Mouse (Mus musculus) neural tube, embryonic 13.5 days (tissue): ENCODE measurements around the gene Rasgef1c. TPM values are rescaled to one million over a fixed set of nuclear protein-coding genes. Genes with fewer than 3 reads are reported as not detected.

Source experiments
- ATAC-seq: fragments of 200-750 bp; cut with Nextera tagmentation; 2 replicates; pipeline ENCODE4 v1.8.0; 2017; ENCODE audit warnings: low read depth, mild to moderate bottlenecking, moderate TSS enrichment, moderate library complexity
- H3K27ac ChIP-seq: fragments of 300-500 bp; sonication (generic); replicated peaks from 2 replicates; pipeline ENCODE4 v1.5.1; 2015; ENCODE audit warnings: moderate library complexity, mild to moderate bottlenecking, inconsistent platforms
- H3K27me3 ChIP-seq: fragments of 300-500 bp; sonication (generic); 2 replicates; pipeline ENCODE4 v1.6.1; 2015; ENCODE audit warnings: mild to moderate bottlenecking, inconsistent platforms
- H3K36me3 ChIP-seq: fragments of 300-500 bp; sonication (generic); 2 replicates; pipeline ENCODE4 v1.6.1; 2015; ENCODE audit warnings: mild to moderate bottlenecking, inconsistent platforms
- H3K4me1 ChIP-seq: fragments of 300-500 bp; sonication (generic); replicated peaks from 2 replicates; pipeline ENCODE4 v1.6.1; 2015; ENCODE audit warnings: inconsistent platforms
- H3K4me2 ChIP-seq: fragments of 300-500 bp; sonication (generic); 2 replicates; pipeline ENCODE4 v1.6.1; 2015; ENCODE audit warnings: inconsistent platforms, mild to moderate bottlenecking, moderate library complexity
- H3K4me3 ChIP-seq: fragments of 300-500 bp; sonication (generic); 2 replicates; pipeline ENCODE4 v1.5.1; 2015; ENCODE audit warnings: mild to moderate bottlenecking, inconsistent platforms
- H3K9ac ChIP-seq: fragments of 300-500 bp; sonication (generic); 2 replicates; pipeline ENCODE4 v1.6.1; 2015; ENCODE audit warnings: moderate library complexity, mild to moderate bottlenecking, inconsistent platforms
- H3K9me3 ChIP-seq: fragments of 300-500 bp; sonication (generic); 2 replicates; pipeline ENCODE4 v1.6.1; 2016; ENCODE audit warnings: inconsistent platforms
- whole genome bisulfite sequencing: fragments of 180-500 bp; shearing (Covaris S2); methylation state at CpG from one replicate; pipeline ENCODE4 v1.1.7; 2015; 5-methylcytosine and 5-hydroxymethylcytosine counted together
- polyA plus RNA-seq: library from polyadenylated mRNA; unstranded; fragments of >200 nt; fragmentation: Nextera tagmentation; extraction: Ambion mirVana; gene quantifications from 2 replicates; pipeline ENCODE4 v1.2.1, GENCODE M21; 2015

Rasgef1c gene
- polyA plus RNA-seq, 1 experiment from 2014 or later, result 17.8 TPM

GRCm38 (mm10) chr11:49891993-49892392, 9.6 kb upstream of the Rasgef1c start:
- H3K27me3 ChIP-seq, result no peaks in the 10 kb centered on the region
- ATAC-seq, result no peak
- no peaks in the 10 kb centered on the region; the same call in 1 of the 2 replicates for H3K4me1 ChIP-seq
- no peak overlapping the region for H3K4me3 ChIP-seq
- no peak overlapping the region for H3K4me2 ChIP-seq
- no peak overlapping the region for H3K9ac ChIP-seq
- 89% methylated on average over 5 of the region's 5 CpGs for WGBS
- peaks cover 12% of the 10 kb centered on the region; the same call in 1 of the 2 replicates for H3K36me3 ChIP-seq
- H3K27ac ChIP-seq, result no peak overlapping the region
- no peaks in the 10 kb centered on the region for H3K9me3 ChIP-seq

- H3K9ac ChIP-seq, result no peak overlapping the region
- H3K36me3 ChIP-seq, result peaks cover 12% of the 10 kb centered on the region; the same call in 1 of the 2 replicates
- peaks cover 7% of the 10 kb centered on the region; the same call in 1 of the 2 replicates for H3K9me3 ChIP-seq
- H3K4me3 ChIP-seq, result no peak overlapping the region
- WGBS, result 68% methylated on average over 11 of the region's 11 CpGs
- no peaks in the 10 kb centered on the region; the same call in 1 of the 2 replicates for H3K4me1 ChIP-seq
- ATAC-seq, result no peak
- no peak overlapping the region for H3K4me2 ChIP-seq
- H3K27me3 ChIP-seq, result peaks cover 3% of the 10 kb centered on the region; the same call in 1 of the 2 replicates
- H3K27ac ChIP-seq, result no peak overlapping the region; the same call in 1 of the 2 replicates
Observed at GRCm38 (mm10) chr11:49893806-49894205, 7.8 kb upstream of the Rasgef1c start.

- WGBS, result 68% methylated on average over 6 of the region's 6 CpGs
- Histone ChIP-seq H3K36me3 (0 out of 2 replicates have a peak, but pooled peaks cover 6% of the 10 kb centered on the region), H3K9me3 (peaks cover 7% of the 10 kb centered on the region; the same call in 1 of the 2 replicates), H3K4me2 (no peak overlapping the region), H3K9ac (no peak overlapping the region), H3K4me3 (no peak overlapping the region), H3K27me3 (peaks cover 23% of the 10 kb centered on the region), H3K4me1 (peaks cover 3% of the 10 kb centered on the region), H3K27ac (no peak overlapping the region)
- no peak for ATAC-seq
Observed at GRCm38 (mm10) chr11:49895966-49896590, 5.6 kb upstream of the Rasgef1c start.

- Histone ChIP-seq H3K9ac (no peak overlapping the region), H3K36me3 (0 out of 2 replicates have a peak, but pooled peaks cover 6% of the 10 kb centered on the region), H3K4me3 (no peak overlapping the region), H3K4me1 (peaks cover 14% of the 10 kb centered on the region), H3K4me2 (no peak overlapping the region), H3K27me3 (peaks cover 45% of the 10 kb centered on the region), H3K9me3 (peaks cover 7% of the 10 kb centered on the region; the same call in 1 of the 2 replicates), H3K27ac (no peak overlapping the region)
- ATAC-seq, result no peak
- WGBS, result 53% methylated on average over 6 of the region's 6 CpGs
Observed at GRCm38 (mm10) chr11:49900043-49900442, 1.6 kb upstream of the Rasgef1c start.

GRCm38 (mm10) chr11:49900962-49901658, 525 bp upstream of the Rasgef1c start:
- Histone ChIP-seq H3K9me3 (peaks cover 7% of the 10 kb centered on the region; the same call in 1 of the 2 replicates), H3K27me3 (peaks cover 45% of the 10 kb centered on the region), H3K4me1 (peaks cover 14% of the 10 kb centered on the region), H3K27ac (0 out of 2 replicates have a peak overlapping the region, but pooled peaks have one; percentile 23), H3K4me3 (peak overlapping the region; percentile 67), H3K9ac (peak overlapping the region; percentile 84), H3K4me2 (peak overlapping the region; percentile 95), H3K36me3 (0 out of 2 replicates have a peak, but pooled peaks cover 6% of the 10 kb centered on the region)
- ATAC-seq, result peak; percentile 48
- 17% methylated on average over 15 of the region's 15 CpGs for WGBS

GRCm38 (mm10) chr11:49903333-49903732, 1.7 kb downstream of the Rasgef1c start:
- Histone ChIP-seq H3K4me2 (no peak overlapping the region), H3K4me1 (peaks cover 14% of the 10 kb centered on the region), H3K9ac (no peak overlapping the region), H3K36me3 (0 out of 2 replicates have a peak, but pooled peaks cover 3% of the 10 kb centered on the region), H3K27me3 (peaks cover 45% of the 10 kb centered on the region), H3K27ac (no peak overlapping the region), H3K9me3 (no peaks in the 10 kb centered on the region), H3K4me3 (no peak overlapping the region)
- WGBS, result 17% methylated on average over 7 of the region's 7 CpGs
- peak; percentile 37; the same call in 1 of the 2 replicates for ATAC-seq

GRCm38 (mm10) chr11:49918521-49919180, 17.0 kb downstream of the Rasgef1c start:
- Histone ChIP-seq H3K4me2 (peak overlapping the region; percentile 13; the same call in 1 of the 2 replicates), H3K9ac (no peak overlapping the region), H3K27me3 (0 out of 2 replicates have a peak, but pooled peaks cover 4% of the 10 kb centered on the region), H3K4me3 (no peak overlapping the region), H3K4me1 (peaks cover 13% of the 10 kb centered on the region), H3K9me3 (no peaks in the 10 kb centered on the region), H3K36me3 (no peaks in the 10 kb centered on the region), H3K27ac (peak overlapping the region; percentile 64)
- peak; percentile 40; the same call in 1 of the 2 replicates for ATAC-seq
- 34% methylated on average over 15 of the region's 15 CpGs for WGBS

- H3K4me1 ChIP-seq, result peaks cover 13% of the 10 kb centered on the region
- H3K36me3 ChIP-seq, result no peaks in the 10 kb centered on the region
- H3K4me3 ChIP-seq, result no peak overlapping the region
- H3K9ac ChIP-seq, result no peak overlapping the region
- no peak for ATAC-seq
- H3K9me3 ChIP-seq, result no peaks in the 10 kb centered on the region
- no peak overlapping the region for H3K4me2 ChIP-seq
- peak overlapping the region; percentile 64; the same call in 1 of the 2 replicates for H3K27ac ChIP-seq
- 88% methylated on average over 6 of the region's 6 CpGs for WGBS
- 0 out of 2 replicates have a peak, but pooled peaks cover 4% of the 10 kb centered on the region for H3K27me3 ChIP-seq
Observed at GRCm38 (mm10) chr11:49919304-49919703, 17.7 kb downstream of the Rasgef1c start.

GRCm38 (mm10) chr11:49923539-49923938, 21.9 kb downstream of the Rasgef1c start:
- whole genome bisulfite sequencing, result 77% methylated on average over 9 of the region's 9 CpGs
- Histone ChIP-seq H3K4me2 (no peak overlapping the region), H3K27ac (no peak overlapping the region), H3K9me3 (no peaks in the 10 kb centered on the region), H3K27me3 (peaks cover 11% of the 10 kb centered on the region; the same call in 1 of the 2 replicates), H3K36me3 (no peaks in the 10 kb centered on the region), H3K9ac (no peak overlapping the region), H3K4me3 (no peak overlapping the region), H3K4me1 (peaks cover 36% of the 10 kb centered on the region)
- no peak for ATAC-seq

- 80% methylated on average over 7 of the region's 7 CpGs for WGBS
- H3K27me3 ChIP-seq, result peaks cover 19% of the 10 kb centered on the region; the same call in 1 of the 2 replicates
- H3K9me3 ChIP-seq, result no peaks in the 10 kb centered on the region
- no peak overlapping the region for H3K4me3 ChIP-seq
- no peaks in the 10 kb centered on the region for H3K36me3 ChIP-seq
- peak overlapping the region; percentile 81; the same call in 1 of the 2 replicates for H3K27ac ChIP-seq
- H3K4me1 ChIP-seq, result peaks cover 37% of the 10 kb centered on the region
- H3K9ac ChIP-seq, result no peak overlapping the region
- no peak for ATAC-seq
- H3K4me2 ChIP-seq, result no peak overlapping the region
Observed at GRCm38 (mm10) chr11:49926183-49926582, 24.5 kb downstream of the Rasgef1c start.

GRCm38 (mm10) chr11:49927169-49927568, 25.5 kb downstream of the Rasgef1c start:
- WGBS, result 8% methylated on average over 4 of the region's 4 CpGs
- Histone ChIP-seq H3K27me3 (peaks cover 15% of the 10 kb centered on the region; the same call in 1 of the 2 replicates), H3K9ac (0 out of 2 replicates have a peak overlapping the region, but pooled peaks have one; percentile 39)

More at GRCm38 (mm10) chr11:49927169-49927568, 25.5 kb downstream of the Rasgef1c start:
- Histone ChIP-seq H3K36me3 (no peaks in the 10 kb centered on the region), H3K4me3 (no peak overlapping the region), H3K4me1 (peaks cover 47% of the 10 kb centered on the region), H3K9me3 (no peaks in the 10 kb centered on the region), H3K27ac (peak overlapping the region; percentile 81), H3K4me2 (peak overlapping the region; percentile 31)
- peak; percentile 73 for ATAC-seq
